Mouse (Mus musculus) G1E (cell line): Measurements from ENCODE around the gene Espnl.

Experiments used
- CTCF ChIP-seq: IDR thresholded peaks from 2 replicates; pipeline ENCODE4 v1.5.1; 2012; ENCODE audit warnings: low read depth, low read length, inconsistent platforms, mixed read lengths
- GATA1 ChIP-seq: IDR thresholded peaks from 2 replicates; pipeline ENCODE4 v1.6.1; 2012; ENCODE audit warnings: borderline replicate concordance, low read length, inconsistent platforms, mixed read lengths
- GATA2 ChIP-seq: IDR thresholded peaks from 2 replicates; pipeline ENCODE4 v1.6.1; 2012; ENCODE audit warnings: low read depth, low read length, inconsistent platforms, borderline replicate concordance
- POLR2AphosphoS5 ChIP-seq: IDR thresholded peaks from 2 replicates; pipeline ENCODE4 v1.6.1; 2012; ENCODE audit warnings: low read depth, low read length, inconsistent platforms; ENCODE audit not compliant: insufficient replicate concordance

GRCm38 (mm10) chr1:91362113-91362512, 40.2 kb downstream of the Espnl start:
- no peak for TF ChIP-seq CTCF
- TF ChIP-seq POLR2AphosphoS5, result no peak
- no peak for TF ChIP-seq GATA1
- TF ChIP-seq GATA2, result no peak
